Mouse (Mus musculus): ENCODE results near the gene Hist1h3g.

Hist1h3g gene

DNA sequence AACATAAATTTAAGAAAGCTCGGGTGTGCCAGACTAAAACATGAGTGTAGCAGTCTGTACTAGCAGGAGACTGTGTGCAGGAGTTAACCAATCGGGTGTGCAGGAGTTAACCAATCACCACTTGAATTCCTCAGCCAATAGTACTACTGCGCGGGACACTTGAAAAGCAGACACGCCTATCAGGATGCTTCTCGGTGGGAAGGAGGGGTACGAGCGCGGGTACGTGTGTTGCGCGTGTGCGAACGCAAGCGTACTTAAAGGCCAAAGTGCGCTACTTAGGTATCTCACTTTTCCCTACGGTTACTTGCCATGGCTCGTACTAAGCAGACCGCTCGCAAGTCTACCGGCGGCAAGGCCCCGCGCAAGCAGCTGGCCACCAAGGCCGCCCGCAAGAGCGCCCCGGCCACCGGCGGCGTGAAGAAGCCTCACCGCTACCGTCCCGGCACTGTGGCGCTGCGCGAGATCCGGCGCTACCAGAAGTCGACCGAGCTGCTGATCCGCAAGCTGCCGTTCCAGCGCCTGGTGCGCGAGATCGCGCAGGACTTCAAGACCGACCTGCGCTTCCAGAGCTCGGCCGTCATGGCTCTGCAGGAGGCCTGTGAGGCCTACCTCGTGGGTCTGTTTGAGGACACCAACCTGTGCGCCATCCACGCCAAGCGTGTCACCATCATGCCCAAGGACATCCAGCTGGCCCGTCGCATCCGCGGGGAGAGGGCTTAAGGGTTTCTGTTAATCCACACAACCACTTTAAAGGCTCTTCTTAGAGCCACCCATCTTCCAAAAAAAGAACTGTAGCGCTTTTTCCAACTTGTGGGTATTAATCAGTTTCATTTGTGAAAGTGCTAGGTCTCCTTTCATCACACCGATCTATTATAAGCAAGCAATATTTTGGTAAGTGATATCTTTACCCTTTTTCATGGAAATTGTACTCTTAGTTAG lies at the start of gene Hist1h3g:
Gene Hist1h3g, plus strand, starts transcription at position 286 of the 939 bp plus-strand sequence.
- peak; percentile 67 to 70 for DNase-seq (ENCODE audit: low spot score in 2 of 2)

DNA sequence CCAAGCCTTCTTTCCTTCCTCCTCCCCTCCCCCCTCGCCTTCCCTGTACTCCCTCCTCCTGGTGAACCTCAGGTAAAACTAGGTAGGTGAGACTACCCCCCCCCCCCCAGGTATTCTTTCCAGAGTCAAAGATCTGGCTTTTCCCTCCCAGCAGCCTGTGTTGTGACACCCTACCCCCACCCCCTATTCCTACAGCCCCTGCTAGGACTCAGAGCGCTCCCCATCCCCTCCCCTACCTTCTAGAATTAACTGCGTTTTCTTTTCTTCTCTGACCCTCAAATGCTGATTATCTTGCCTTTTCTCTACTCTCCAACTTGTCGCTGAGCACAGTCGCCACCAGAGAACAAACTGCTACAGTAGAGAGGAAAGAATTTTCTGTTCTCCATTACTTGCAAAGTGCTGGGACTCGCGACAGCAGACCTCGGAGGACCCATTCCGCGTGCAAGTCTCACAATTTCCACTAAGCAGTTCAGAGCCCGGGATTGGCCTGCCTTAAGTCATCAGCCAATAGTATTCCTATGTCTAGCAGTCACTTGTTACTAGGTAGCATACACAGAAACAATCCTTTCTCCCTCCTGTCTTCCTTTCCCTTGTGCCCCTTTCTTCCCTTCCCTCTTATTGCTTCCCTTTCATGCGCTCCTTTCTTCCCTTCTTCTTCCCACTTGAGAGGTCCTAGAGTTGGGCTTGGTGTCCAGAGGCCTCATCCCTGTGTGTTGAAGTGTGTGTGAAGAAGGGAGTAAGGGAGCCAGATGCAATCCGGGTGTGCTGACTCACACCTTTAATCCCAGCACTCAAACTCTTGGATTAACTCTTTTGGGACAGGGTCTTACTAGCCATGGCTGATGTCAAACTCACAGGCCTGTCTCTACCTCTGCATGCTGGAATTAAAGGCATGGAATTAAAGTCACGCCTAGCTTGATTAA lies 46.6 kb upstream of the Hist1h3g start, which contains the start of gene Btn2a2:
Gene Btn2a2, minus strand, starts transcription at position 458 of the 923 bp plus-strand sequence.
- peak; percentile 23 to 25 for DNase-seq (ENCODE audit: low spot score in 2 of 2)

GRCm38 (mm10) chr13:23490863-23491262 lies 44.4 kb upstream of the Hist1h3g start:
- no peak for DNase-seq (ENCODE audit: low spot score in 2 of 2)

DNA sequence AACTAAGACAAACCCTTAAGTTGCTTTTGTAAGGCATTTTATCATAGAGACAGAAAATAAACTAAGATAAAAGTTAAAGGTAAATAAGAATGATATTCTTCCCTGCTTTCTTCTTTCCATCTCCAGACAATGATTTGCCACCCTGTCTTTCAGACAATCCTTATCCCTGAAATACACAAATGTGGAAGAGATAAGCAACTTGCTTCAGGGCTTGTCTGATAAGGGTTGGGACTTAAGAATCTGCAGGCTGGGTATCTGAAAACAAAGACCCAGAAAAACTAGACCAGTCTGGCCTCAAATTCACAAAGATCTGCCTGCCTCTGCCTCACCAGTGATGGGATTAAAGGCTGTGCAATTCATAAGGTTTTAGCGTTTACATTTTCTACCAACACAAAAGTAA lies 44.0 kb upstream of the Hist1h3g start:
- no peak for DNase-seq (ENCODE audit: low spot score in 2 of 2)

GRCm38 (mm10) chr13:23491990-23492389 lies 43.2 kb upstream of the Hist1h3g start:
- no peak for DNase-seq (ENCODE audit: low spot score in 2 of 2)

- DNase-seq (ENCODE audit: low spot score in 2 of 2) = no peak
Observed at GRCm38 (mm10) chr13:23495526-23495925, 39.7 kb upstream of the Hist1h3g start.

DNA sequence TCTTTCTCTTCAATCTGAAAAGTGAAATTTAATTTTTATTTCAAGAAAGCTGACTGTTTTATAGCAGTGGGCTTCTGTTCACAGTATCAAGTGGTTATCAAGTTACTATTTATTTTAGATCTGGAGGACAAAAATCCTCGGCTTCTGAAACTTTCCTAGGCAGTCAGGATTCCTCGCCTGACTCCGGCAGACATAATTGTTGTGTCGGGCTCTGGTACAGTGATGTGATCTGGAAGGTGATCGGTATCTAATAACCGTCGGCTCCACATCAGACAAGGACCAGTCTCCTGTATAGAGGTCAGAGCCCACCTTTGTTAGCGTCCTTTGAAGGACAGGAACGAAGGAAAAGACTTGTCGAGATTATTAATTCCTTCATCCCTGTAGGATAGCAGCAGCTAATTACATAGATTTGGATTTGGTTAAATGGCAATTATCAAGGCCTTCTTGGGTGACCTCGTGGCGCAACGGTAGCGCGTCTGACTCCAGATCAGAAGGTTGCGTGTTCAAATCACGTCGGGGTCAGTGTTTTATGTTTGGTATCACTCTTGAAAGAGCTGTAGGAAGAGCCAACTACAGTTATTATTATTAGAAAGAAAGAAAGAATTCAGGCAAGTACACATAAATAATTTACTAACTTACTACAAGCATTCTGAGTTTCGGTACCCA lies 37.4 kb upstream of the Hist1h3g start:
- DNase-seq (ENCODE audit: low spot score in 2 of 2) = no peak

DNA sequence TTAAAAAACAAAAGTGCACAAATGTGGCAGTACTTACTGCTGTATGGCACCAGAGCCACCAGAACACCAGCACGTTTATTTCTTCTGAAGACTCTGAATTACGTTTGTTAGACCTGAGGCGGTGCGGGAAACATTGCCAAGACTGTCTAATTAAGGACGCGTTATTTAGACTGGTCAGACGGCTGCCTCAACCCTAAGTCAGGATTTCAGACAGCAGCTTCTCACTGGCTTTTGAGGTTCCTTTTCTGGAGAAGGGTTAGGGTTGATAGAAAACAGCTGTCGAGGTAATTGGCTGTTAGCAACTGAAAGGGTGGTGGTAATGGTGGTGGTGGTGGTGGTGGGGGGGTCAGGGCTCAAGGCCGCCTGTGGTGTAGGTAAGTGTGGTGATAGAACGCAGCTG lies 36.6 kb upstream of the Hist1h3g start:
- DNase-seq (ENCODE audit: low spot score in 2 of 2) = no peak

DNA sequence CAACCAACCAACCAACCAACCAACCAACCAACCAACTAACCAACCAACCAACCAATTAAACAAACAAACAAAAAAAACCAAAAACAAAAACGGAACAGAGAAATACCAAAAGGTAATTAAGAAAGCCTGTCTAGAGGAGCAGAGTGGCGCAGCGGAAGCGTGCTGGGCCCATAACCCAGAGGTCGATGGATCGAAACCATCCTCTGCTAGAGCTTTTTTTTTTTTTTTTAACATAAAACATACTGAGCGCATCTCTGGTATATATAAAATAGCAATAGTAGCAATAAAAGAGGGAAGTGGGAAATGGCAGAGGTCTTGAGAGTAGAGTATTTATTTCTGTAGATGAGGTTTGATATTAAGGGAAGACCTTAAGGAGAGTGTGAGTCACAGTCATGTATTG lies 35.3 kb upstream of the Hist1h3g start:
- no peak for DNase-seq (ENCODE audit: low spot score in 2 of 2)

- DNase-seq (ENCODE audit: low spot score in 2 of 2) = no peak
Observed at GRCm38 (mm10) chr13:23500424-23501200, 34.6 kb upstream of the Hist1h3g start.

GRCm38 (mm10) chr13:23501511-23501910 lies 33.7 kb upstream of the Hist1h3g start:
- no peak for DNase-seq (ENCODE audit: low spot score in 2 of 2)

- no peak for DNase-seq (ENCODE audit: low spot score in 2 of 2)
Observed at GRCm38 (mm10) chr13:23502031-23502567, 33.1 kb upstream of the Hist1h3g start.

GRCm38 (mm10) chr13:23502916-23503315 lies 32.3 kb upstream of the Hist1h3g start:
- no peak for DNase-seq (ENCODE audit: low spot score in 2 of 2)

DNA sequence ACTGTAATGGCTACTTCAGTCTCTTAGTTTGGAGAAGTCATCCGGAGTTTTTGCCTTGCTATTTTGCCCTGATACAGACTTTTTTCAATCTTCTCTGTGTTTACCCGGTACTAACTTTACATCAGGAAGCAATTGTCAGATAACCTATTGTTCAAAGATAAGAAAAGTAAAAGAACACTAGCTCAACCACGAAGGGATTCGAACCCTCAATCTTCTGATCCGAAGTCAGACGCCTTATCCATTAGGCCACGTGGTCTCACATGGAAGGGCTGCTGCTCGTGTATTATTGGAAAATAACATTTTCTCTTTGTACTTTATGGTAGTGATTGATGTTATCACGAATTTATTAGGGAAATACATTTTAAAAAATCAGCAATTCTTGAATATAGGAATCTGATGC lies 31.4 kb upstream of the Hist1h3g start:
- no peak for DNase-seq (ENCODE audit: low spot score in 2 of 2)

- no peak for DNase-seq (ENCODE audit: low spot score in 2 of 2)
Observed at GRCm38 (mm10) chr13:23505662-23506345, 29.4 kb upstream of the Hist1h3g start.

GRCm38 (mm10) chr13:23506351-23506750 lies 28.9 kb upstream of the Hist1h3g start:
- no peak for DNase-seq (ENCODE audit: low spot score in 2 of 2)

- no peak for DNase-seq (ENCODE audit: low spot score in 2 of 2)
Observed at GRCm38 (mm10) chr13:23506819-23507515, 28.3 kb upstream of the Hist1h3g start.

DNA sequence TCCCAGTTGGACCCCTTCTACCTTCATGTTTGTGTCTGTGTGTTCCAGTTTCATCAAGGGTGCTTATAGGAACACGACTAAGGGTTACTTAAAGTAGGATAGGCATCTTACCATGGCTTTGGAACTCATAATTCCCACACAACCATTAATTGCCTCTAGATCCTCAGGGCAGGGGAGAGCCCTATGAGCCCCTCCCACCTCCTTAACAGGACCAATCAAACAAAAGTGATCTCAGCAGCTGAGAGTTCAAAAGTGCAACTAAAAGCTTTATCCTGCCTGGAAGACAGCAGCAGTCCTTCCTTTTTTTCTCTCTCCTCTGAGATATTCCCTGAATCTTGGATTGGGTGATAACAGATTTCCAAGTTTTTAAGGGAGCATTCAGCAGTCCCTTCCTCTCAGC lies 25.1 kb upstream of the Hist1h3g start:
- no peak for DNase-seq (ENCODE audit: low spot score in 2 of 2)

DNA sequence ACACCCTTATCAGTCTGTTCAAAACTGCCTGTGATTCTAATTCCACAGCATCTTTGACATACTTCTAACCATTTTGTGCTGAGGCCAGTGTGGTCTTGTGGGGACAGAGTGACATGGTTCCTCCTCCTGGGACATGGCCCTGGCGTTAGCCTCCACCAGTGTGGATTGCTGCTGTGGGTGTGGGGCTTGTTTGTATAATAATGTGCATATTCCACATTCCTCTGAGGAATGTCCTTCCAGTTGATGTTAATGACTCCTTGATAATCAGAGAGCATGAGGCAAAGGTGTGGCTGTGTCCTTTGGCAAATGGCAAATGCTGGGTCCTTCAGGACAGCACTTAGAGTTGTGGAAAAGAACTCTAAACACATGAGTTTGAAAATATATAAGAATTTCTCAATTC lies 21.7 kb upstream of the Hist1h3g start:
- no peak for DNase-seq (ENCODE audit: low spot score in 2 of 2)

Measured in urinary bladder, adult 18-20 months (tissue).